Mouse (Mus musculus): ENCODE measurements around the gene Zfp575.

Gene Zfp575

DNA sequence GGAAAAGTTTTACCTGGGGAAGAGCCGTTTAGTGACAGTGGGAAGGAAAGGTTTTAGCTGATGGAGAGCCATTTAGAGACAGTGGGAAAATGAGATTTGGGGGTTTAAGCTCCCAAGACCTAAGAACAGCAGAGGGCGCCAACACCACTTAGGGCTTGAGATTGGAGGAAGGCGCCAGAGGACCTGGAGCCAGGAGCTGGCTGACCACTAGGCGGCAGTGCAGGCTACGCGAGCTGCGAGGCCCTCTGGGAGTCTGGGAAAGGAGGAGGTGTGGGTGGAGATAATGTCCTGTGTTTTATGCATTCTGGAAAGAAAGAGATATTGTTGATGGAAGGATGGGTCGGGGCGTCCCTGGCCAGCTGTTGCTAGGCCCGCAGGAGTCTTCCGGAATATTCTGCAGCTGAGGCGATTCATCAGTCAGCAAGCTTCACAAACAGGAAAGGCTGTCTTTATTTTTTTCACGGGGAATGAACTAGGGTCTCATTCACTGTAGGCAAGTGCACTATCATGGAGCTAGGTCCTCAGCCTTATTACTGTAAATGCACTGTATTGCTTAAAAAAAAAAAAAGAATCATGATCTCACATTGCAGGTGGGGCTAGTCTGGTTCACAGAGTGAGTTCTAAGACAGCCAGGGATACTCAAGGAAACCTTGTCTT, 13.6 kb upstream of the Zfp575 start:
- DNase-seq (ENCODE audit: low spot score) = peak; percentile 81

DNA sequence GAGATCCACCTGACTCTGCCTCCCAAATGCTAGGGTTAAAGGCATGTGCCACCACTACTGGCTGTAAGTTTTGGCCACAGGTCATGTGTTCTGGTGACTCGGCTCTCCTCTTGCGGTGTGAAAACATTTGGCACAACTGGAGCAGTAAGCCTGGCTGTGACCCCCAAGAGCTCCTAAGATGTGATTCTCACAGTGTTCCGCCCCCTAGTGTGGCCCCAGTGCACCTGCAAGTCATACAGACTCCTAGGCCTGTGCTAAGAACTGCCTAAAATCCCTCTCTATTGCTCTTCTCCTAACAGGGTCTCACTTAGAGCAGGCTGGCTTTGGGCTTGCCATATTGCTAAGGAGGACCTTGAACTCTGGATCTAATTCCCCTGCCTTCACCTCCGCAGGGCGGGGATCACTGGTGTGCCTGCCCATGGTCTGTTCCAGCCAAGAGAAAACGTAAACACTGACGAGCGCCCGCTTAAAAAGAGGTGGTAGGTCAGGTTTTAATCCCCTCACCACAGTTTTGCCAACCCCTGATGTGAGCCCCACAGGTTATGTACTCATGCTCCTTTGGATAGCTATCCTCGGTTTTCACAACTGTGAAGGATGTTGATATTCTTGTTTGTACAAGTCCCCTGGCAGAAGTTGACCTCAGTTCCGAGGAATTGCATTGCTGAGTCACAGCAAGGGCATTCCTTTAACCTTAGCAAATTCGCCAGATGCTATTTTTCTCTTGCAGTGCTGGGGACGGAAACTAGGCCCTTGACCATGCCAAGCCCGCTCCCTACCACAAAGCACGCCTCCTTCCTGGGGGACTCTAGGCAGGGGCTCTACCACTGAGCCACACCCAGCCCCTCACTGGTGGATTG, 12.0 kb upstream of the Zfp575 start:
- DNase-seq (ENCODE audit: low spot score) = no peak

DNA sequence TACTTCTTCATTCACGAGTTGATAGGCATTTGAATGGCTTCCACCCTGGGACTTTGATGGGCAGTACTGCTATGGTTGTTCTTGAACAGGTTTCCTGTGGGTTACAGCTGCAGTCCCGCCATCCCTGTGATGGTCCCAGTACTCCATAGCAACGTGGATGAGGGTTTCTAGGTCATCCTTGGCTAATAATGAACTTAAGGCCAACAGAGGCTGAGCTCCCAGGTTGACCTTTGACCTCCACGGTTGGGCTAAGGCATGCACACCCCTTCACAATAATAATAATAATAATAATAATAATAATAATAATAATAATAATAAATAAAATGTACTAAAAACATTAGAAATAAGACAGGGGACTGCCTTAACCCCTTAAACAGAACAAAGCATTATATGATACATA, 10.7 kb upstream of the Zfp575 start:
- no peak for DNase-seq (ENCODE audit: low spot score)

DNA sequence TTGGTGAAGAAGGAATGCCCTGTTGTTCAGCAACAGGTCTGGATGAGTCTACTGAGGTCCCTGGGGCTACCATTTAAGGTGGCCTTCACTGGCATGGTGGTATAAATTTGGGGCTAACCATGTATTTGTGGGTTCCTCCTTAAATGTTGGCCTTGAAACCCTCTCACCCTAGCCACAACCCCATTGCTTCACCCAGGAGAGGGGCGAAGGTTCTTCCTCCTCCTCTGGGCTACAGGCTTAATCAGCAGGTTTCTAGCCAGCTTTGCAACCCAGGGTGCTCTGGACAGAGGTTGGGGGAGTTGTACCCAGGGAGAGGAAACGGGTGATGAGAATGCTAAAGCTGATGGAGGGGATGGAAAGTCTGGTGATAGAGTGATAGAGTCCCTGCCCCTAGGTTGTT, 8.0 kb upstream of the Zfp575 start:
- DNase-seq (ENCODE audit: low spot score) = no peak

DNA sequence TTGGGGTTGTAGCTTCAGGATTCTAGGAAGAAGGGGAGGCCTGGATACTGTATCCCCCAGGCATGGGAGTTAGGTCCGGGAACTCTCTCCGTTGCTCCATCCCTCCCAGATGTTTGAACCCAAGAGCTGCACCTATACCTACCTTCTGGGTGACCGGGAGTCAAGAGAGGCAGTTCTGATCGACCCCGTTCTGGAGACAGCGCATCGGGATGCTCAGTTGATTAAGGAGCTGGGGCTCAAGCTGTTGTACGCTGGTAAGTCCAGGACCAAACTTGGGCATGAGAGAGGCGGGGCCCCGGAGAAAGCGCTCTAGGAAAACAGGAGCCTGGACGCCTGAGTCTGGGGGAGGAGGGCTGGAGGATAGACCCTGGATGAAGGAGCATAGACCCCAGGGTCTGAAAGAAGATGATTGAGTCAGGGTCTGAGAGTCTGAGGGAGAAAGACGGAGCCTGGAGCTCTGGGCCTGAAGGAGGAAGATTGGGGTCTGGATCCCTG, 6.9 kb upstream of the Zfp575 start:
- no peak for DNase-seq (ENCODE audit: low spot score)

DNA sequence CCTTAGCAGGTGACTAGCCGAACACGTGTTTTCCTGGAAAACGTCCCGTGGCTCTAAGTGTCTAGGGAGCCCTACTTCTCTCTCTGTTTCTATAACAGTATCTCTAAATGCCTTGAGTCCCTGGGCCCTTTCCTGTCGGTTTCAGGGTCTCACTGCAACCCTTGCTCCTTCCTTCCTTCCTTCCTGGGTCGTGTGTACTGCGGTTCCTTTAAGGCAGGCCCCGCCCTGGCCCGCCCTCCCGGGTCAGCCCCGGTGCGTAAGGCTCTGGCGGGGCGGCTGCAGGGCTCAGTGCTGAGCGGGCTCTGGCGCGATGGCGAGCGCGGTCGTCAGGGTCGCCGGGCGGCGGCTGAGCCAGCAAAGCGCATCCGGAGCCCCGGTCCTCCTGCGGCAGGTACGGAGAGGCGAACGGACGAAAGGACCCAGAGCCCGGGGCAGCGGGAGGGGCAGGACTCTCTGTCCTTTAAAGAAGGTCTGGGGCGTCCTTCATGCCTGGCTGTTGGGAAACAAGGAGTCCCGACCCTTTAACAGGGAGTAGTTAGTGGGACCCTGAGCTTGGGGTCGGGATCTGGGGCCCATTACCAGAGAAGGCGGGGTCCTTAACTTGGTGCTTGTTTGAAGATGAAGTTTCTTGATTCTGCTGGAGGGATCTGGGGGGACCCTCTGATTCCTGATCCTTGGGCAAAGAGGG, 6.3 kb upstream of the Zfp575 start:
- DNase-seq (ENCODE audit: low spot score) = peak; percentile 58

DNA sequence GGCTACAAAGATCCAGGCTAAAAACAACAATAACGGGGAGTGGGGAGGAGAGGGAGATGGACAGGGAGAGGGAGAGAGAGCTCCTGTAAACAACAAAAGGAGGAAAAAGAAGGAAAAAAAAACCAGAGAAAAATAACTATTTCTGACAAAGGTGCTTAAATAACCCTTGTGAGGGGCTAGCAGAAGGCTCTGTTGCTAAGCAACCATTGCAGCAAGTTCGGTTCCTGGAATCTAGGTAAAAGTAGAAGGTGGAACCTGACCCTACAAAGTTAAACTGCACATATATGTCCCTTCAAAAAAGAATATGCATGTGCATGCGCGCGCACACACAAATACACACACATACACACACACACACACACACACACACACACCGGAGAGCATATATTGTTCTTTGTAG, 5.3 kb upstream of the Zfp575 start:
- no peak for DNase-seq (ENCODE audit: low spot score)

DNA sequence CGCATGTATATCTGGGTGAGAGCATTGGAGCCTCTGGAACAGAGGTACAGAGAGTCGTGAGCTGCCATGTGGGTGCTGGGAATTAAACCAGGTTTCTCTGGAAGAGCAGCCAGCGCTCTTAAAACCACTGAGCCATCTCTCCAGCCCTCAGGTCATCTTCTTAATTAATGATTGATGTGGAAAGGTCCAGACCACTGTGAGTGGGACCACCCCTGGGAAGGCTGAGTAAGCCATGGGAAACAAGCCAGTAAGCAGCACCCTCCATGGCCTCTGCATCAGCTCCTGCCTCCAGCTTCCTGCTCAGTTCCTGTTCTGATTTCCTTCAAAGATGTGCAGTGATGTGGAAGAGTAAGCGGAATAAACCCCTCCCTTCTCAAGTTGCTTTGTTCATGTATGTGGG, 4.7 kb upstream of the Zfp575 start:
- no peak for DNase-seq (ENCODE audit: low spot score)

DNA sequence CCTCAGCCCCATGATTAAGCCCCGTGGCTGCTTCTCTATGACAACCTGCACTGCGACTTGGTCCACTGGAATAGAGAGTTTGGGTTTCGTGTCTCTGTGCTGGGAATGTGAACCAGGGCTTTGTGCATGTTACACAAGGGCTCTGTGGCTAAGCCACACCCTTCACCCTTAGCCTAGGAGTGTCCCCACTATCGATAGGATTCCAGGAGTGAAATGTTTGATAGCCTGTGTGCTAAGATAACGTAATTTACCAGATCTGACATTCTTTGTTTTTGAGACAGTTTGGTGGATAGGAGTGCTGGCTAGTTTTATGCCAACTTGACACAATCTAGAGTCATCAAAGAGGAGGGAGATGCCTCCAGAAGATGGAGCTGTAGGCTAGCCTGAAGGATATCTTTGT, 4.3 kb upstream of the Zfp575 start:
- DNase-seq (ENCODE audit: low spot score) = no peak

DNA sequence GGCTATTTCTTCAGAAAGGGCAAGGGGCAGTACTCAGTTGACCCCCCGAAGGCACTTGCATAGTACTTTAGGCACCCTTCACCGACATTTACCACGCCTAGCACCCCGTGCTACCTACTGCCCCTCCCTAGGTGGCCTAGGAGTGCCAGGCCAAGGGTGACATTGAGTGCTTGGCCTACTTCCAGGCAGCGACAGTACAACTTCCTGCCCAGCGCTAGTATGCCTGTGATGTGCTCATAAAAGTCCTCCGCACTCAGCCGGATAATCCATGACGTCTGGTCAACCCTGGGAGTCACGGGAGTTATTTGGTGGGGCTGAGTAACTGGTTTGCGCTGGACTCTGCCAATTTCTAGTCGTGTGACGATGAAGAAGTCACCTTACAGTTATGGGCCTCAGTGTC, 895 bp upstream of the Zfp575 start:
- DNase-seq (ENCODE audit: low spot score) = no peak

DNA sequence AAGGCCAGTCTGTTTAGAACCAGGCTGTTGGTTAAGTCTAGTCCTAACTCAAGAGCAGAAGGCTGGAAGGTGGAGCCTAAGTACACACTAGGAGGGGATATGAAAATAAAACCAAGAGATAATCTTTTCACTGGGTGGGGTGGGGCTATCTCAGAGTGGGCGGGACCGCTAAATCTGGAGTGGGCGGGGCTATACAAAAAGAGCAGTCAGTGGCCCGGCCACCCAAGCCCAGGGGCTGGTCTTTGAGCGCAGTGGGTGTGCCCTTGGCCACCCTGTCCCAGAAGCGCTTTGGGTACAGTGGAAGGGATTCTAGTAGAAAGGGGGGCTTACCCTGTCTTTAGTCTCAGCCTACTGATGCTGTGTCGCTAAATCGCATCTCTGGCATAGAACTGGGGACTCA, 613 bp downstream of the Zfp575 start:
- no peak for DNase-seq (ENCODE audit: low spot score)

DNA sequence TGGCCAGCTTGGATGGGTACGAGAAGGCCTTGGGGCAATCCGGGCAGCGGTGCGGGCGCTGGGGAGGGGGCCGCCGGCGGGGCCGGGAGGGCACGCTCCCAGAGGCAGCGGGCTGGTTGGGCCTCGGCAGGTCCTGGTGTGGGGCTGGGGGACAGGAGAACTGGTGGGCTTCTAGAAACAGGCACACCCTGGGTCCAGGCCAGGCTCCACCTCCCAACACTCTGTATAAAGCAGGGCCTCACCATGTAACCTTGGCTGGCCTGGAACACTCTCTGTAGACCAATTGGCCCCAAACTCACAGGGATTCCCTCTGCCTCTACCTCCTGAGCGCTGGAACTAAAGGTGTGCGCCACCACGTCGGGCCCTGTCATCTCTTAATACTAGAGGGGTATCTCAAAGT, 1.4 kb downstream of the Zfp575 start:
- no peak for DNase-seq (ENCODE audit: low spot score)

DNA sequence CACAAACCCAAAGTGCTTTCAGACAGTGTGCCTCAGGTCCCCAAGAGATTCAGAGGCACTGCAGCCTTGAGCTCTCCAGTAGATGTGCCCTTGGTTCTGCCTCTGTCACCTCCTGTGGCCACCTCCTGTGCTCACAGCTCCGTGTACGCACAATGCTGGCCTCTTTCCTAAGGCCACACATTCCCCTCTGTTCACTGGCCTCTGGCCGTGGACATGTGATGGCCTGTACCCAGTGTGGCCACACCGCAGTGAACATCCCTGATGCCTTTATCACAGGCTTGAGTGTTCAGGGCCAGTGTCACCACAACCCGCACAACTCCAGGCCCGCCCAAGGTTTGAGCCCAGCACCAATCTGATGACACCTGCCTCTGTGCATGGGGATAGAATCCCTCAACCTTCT, 2.6 kb downstream of the Zfp575 start:
- DNase-seq (ENCODE audit: low spot score) = no peak

DNA sequence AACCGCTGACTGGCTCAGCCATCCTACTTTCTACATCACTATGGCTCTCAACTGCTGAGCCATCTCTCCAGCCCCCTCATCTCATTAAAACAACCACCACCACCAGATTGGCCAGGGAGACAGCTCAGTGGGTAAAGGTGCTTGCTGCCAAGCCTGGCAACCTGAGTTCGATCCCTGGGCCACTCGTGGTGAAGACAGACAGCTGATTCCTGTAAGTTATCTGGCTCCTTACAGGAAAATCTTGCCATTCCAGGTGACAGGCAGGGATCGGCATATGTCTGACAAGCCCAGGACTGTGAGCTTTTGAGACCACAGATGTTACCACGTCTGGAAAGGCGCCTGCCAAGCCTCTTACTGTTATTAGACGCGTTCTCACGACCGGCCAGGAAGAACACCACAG, 9.6 kb downstream of the Zfp575 start:
- no peak for DNase-seq (ENCODE audit: low spot score)

DNA sequence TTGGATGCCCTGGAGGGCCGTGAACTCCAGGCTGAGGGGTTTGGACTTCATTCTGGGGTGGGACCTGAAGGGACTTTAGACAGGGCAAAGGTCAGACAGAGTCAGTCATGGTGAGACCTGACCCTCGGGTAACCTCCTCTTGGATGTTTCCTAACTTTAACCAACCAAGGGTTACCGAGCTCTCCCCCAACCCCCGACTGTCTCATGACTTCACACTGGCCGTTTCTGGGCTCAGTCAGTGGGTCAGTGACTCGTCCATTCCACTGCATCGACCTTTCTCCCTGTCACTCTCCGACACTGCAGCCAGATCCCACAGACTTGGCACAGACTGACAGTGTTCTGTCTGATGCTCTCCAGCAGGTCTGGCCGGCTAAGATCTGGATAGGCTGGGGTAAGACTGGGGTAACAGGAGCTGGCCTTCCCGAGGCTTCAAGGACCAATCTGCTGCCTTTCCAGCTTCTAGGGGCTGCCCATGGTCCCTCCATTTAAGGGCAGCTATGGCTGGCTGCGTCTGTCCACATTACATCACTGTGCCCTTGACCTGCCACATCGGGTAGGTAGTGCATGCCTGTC, 13.1 kb downstream of the Zfp575 start:
- DNase-seq (ENCODE audit: low spot score) = no peak

DNA sequence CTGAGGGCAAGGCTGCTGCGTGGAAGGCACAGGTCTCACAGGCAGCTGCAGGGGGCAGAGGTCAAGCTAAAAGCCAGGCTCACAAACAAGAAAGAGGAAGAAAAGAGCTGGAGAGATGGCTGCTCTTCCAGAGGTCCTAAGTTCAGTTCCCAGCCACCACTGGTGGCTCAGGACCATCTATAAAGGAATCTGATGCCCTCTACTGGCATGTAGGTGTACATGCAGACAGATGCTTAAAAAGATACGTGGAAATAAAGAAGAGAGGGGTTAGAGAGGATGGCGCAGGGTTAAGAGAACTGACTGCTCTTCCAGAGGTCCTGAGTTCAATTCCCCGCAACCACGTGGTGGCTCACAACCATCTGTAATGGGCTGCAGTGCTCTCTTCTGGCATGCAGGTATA, 15.0 kb downstream of the Zfp575 start:
- no peak for DNase-seq (ENCODE audit: low spot score)

DNA sequence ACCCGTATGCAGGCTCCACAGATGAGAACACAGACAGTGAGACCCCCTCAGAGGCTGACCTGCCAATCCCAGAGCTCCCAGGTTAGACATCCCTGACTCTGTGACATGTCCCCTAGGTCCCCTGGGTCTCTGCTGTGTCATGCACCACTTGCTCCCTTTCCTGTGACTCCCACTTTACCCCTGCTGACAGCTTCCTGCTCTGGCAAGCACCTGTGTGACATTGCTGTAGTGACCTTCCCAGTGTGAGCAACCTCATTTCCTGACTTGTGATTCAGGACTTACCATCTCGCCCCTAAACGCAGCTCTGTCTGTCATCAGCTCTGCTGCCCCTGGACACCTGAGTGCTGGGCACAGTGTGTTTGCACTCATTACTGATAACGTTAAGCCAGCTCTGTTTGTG, 16.4 kb downstream of the Zfp575 start:
- no peak for DNase-seq (ENCODE audit: low spot score)

DNA sequence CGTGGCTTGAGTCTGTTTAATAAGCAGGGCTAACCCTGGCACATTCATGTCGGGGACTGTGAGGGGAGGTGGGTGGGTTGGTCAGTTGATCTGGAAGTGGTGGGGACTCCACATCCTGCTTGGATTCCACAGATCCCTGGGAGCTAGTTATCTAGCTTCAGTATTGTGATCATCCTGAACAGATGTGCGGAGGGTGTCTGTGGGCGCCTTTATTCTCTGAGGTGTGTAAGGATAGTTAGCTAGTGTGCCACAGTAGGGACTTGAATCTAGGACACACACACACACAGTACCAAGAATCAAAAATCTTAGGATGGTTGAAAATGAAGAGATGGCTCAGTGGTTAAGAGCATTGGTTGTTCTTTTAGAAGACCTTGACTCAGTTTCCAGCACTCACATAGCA, 18.9 kb downstream of the Zfp575 start:
- DNase-seq (ENCODE audit: low spot score) = no peak

DNA sequence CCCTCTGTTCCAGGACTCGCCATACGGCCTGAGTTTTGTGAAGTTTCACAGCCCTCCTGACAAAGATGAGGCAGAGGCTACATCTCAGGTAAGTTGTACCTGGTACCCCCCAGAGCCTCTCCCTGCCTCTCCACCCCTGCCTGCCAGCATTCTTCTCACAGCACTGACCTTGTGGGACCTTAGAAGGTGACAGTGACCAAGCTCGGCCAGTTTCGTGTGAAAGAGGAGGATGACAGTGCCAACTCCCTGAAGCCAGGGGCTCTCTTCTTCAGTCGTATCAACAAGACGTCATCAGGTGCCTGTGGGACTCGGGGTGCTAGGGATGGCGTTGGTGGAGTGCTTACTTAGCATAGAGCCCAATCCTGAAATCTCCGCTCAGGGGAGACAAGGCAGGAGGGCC, 21.2 kb downstream of the Zfp575 start:
- DNase-seq (ENCODE audit: low spot score) = no peak

DNA sequence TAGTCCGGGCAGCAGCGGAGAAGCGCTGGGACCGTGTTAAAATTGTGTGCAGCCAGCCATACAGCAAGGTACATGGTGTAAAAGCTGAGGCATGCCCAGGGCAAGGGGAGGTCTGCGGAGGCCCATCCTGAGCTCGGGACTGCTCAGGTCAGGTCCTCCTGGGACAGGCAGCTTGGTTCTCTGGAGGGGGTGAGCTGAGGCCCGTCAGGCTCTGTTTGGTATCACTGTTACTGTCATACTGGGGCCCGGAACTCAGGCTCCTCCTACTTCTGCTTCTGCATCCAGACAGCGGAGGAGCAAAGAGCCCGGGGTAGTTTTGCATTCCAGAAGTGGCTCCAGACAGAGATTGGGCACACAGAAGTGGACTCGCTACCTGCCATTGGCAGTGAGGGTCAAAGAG, 21.8 kb downstream of the Zfp575 start:
- no peak for DNase-seq (ENCODE audit: low spot score)

DNA sequence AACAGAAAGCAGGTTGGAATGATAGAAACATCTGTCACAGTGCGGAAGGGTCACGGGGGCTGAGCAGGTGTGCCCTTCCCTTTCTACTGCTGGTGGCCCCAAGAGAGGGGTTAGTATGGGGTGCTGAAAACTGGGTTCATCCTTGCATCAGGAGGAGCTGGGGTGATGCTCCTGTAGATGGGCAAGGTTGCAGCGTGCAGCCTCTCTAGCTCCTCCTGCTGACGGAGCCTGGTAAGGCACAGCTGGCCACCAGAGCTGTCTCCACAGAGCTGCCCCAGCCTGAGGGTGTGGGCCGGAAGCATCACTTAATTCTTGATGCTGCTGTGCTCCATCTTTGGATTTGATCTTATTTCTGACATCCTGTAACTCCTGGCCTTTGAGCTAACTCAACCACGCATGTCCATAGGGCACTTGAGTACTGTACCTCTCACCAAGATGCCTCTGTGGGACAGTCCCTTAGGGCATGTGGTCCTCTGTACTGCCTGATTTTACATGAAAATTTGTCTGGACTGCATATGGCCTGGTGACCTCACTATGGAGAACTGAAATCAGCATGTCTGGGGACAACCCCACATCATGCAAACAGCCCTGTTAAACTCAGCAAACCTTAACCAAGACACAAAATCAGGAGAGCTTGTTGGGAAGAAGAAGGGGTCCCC, 22.7 kb downstream of the Zfp575 start:
- peak; percentile 70 for DNase-seq (ENCODE audit: low spot score)

DNA sequence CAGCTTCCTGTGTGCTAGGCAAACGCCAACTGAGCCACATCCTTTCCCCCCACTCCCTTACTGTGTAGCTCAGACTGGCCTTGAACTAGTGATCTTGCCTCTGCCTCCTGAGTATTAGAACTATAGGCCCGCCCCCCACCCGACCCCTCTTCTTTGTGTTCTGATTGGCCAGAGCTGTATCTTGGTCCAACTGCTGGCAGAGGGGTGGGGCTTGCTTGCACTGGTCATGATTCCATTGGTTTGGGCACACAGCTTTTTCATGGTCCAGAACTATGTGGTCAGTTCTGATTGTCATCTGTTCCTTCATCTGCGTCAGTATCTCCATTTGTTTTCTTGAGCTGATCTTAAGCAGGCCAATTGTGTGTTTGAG, 23.6 kb downstream of the Zfp575 start:
- DNase-seq (ENCODE audit: low spot score) = no peak
